In the genomic region with DNA sequence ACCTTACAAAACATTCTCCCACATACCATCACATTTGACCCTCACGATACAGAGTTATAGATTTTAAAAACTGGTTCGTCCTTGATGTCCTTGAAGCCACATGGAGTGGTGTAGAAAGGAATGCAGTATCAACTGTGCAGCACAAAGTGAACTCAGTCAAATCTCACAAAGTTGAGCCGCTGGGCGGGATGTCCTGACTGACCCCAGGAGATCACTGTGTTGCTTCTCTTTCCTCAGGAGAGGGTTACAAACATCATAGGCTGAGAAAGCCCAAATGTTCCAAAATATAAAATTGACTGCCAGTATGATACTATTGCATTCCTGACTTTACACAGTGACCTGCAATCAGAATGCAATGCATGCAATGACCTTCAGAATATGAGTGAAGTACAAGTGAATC, we compare ENCODE assay signal across 31 mouse cellular contexts. TPM values are rescaled to one million over a fixed set of nuclear protein-coding genes. Genes with fewer than 3 reads are reported as not detected.
DNase-seq lines count a peak whose midpoint lies in the region; TF ChIP-seq lines count a peak whose summit lies in the region.
"Had no signal": no experiment of that assay in that cellular context is flagged by ENCODE, and none has a peak within 500 bp of the region (broad histone marks: within the 10 kb centered on the region; RNA-seq: fewer than 3 reads in every experiment).

No protein-coding gene starts in this region.

- H3K4me1 ChIP-seq in kidney, adult 2 months (ENCODE audit: control insufficient read depth, insufficient read depth, low read length) = peaks cover 8% of the 10 kb centered on the region
- H3K4me1 ChIP-seq: embryonic facial prominence, embryonic 12.5 days; embryonic facial prominence, embryonic 15.5 days; hindbrain, embryonic 12.5 days; hindbrain, embryonic 15.5 days had no signal

- H3K36me3 ChIP-seq in kidney, adult 2 months (ENCODE audit: control insufficient read depth, insufficient read depth, low read length) = no peaks in the 10 kb centered on the region
- H3K36me3 ChIP-seq: embryonic facial prominence, embryonic 12.5 days; embryonic facial prominence, embryonic 15.5 days; hindbrain, embryonic 12.5 days; hindbrain, embryonic 15.5 days had no signal

- 54% methylated on average over 4 of the region's 4 CpGs for WGBS in kidney, adult 2 months

- TF ChIP-seq CTCF in kidney, adult 2 months (conservative IDR thresholded peaks at IDR 0.05; ENCODE audit: insufficient read depth, insufficient read length, low read depth, low read length) = no peak

- TF ChIP-seq POLR2A in kidney, adult 2 months (IDR thresholded peaks at IDR 0.05; ENCODE audit: low read depth, low read length) = no peak

- peak overlapping the region; percentile 35 for H3K27ac ChIP-seq in kidney, adult 2 months (ENCODE audit: insufficient read depth, low read depth, low read length)
- H3K27ac ChIP-seq: embryonic facial prominence, embryonic 12.5 days; embryonic facial prominence, embryonic 15.5 days; gastrocnemius, adult 2 months; hindbrain, embryonic 12.5 days; hindbrain, embryonic 15.5 days had no signal

- H3K4me3 ChIP-seq in kidney, adult 2 months (ENCODE audit: insufficient read depth, low read depth, low read length) = no peak overlapping the region
- H3K4me3 ChIP-seq: embryonic facial prominence, embryonic 12.5 days; embryonic facial prominence, embryonic 15.5 days; gastrocnemius, adult 2 months; hindbrain, embryonic 12.5 days; hindbrain, embryonic 15.5 days had no signal

- no peaks in the 10 kb centered on the region for H3K27me3 ChIP-seq in kidney, adult 2 months (replicated peaks; ENCODE audit: control insufficient read depth, insufficient read depth, low read length)
- H3K27me3 ChIP-seq: embryonic facial prominence, embryonic 12.5 days; embryonic facial prominence, embryonic 15.5 days; hindbrain, embryonic 12.5 days; hindbrain, embryonic 15.5 days had no signal

- DNase-seq in adrenal gland, adult (ENCODE audit: inconsistent age in 2 of 2, low spot score in 1 of 2) = peak; percentile 43 to 65
- DNase-seq in adrenal gland, postnatal 4 days (ENCODE audit: low spot score in 2 of 2) = no peak
- peak; percentile 36 for DNase-seq in kidney, adult 2 months
- no peak for DNase-seq in kidney, adult 8-10 months
- peak; percentile 19 for DNase-seq in kidney, postnatal 14 days
- DNase-seq in kidney, adult 11 months = no peak
- DNase-seq in testis, postnatal 14 days (ENCODE audit: low spot score) = peak; percentile 16
- DNase-seq in testis, postnatal 10 days (ENCODE audit: low spot score) = no peak
- DNase-seq: adrenal gland, postnatal 25 days; cerebellum, adult 18-20 months; cerebellum, adult 9-10 months; cerebellum, postnatal 14 days; forebrain, postnatal 0 days; gastrocnemius, adult 2 months; gastrocnemius, postnatal 14 days; heart, adult 11 months had no signal

RNA-seq across cellular contexts. Expression of a gene that starts 2.6 kb away (rescaled TPM):
- total RNA-seq in adrenal gland, postnatal 4 days (2021) = 100 to 1,000 TPM in 1 of 2 experiments, 10 to 100 TPM in 1; 93.8 to 102 TPM
- 424 and 426 TPM in 2 replicates for polyA plus RNA-seq in kidney, adult 2 months (2012; rRNA removed)
- total RNA-seq: common myeloid progenitor, adult 5-6 weeks; ES-E14; forebrain, postnatal 0 days; gastrocnemius, adult 2 months; gastrocnemius, postnatal 14 days; heart, adult 8-10 months; heart, postnatal 25 days; hematopoietic stem cell, adult 5-6 weeks had no signal
- polyA plus RNA-seq: activated CD4-positive, CD25-positive, alpha-beta regulatory T cell, adult 4 months; embryonic facial prominence, embryonic 15.5 days; forebrain, embryonic 11.5 days; forebrain, embryonic 14.5 days; forebrain, postnatal 0 days; frontal cortex, adult 2 months; heart, embryonic 14.5 days; heart, postnatal 0 days; hindbrain, embryonic 12.5 days had no signal

RNA-seq across cellular contexts. Expression of a gene that starts 30.8 kb away (rescaled TPM):
- total RNA-seq in adrenal gland, postnatal 4 days (2021) = 1,000 to 10,000 TPM; 6,200 to 6,989 TPM
- polyA plus RNA-seq in kidney, adult 2 months (2012; rRNA removed) = 0.22 and 21.5 TPM in 2 replicates
- total RNA-seq: common myeloid progenitor, adult 5-6 weeks; forebrain, postnatal 0 days; gastrocnemius, adult 2 months; gastrocnemius, postnatal 14 days; heart, postnatal 25 days; hematopoietic stem cell, adult 5-6 weeks had no signal
- polyA plus RNA-seq: activated CD4-positive, CD25-positive, alpha-beta regulatory T cell, adult 4 months; embryonic facial prominence, embryonic 15.5 days; forebrain, embryonic 14.5 days; forebrain, postnatal 0 days; frontal cortex, adult 2 months; heart, embryonic 14.5 days; heart, postnatal 0 days; hindbrain, embryonic 15.5 days had no signal

Comparison
In these comparisons a context has a peak if more than half of its experiments do, and no peak if none do; other contexts are left out.
1. DNase-seq: peak in adrenal gland, adult (2 of 2), kidney, adult 2 months (single experiment), kidney, postnatal 14 days (single experiment) and testis, postnatal 14 days (single experiment); none in adrenal gland, postnatal 4 days (0 of 2), kidney, adult 8-10 months (0 of 2), kidney, adult 11 months (single experiment) and testis, postnatal 10 days (single experiment).